Mouse (Mus musculus): ENCODE data around the gene Cpxm2.

DNA sequence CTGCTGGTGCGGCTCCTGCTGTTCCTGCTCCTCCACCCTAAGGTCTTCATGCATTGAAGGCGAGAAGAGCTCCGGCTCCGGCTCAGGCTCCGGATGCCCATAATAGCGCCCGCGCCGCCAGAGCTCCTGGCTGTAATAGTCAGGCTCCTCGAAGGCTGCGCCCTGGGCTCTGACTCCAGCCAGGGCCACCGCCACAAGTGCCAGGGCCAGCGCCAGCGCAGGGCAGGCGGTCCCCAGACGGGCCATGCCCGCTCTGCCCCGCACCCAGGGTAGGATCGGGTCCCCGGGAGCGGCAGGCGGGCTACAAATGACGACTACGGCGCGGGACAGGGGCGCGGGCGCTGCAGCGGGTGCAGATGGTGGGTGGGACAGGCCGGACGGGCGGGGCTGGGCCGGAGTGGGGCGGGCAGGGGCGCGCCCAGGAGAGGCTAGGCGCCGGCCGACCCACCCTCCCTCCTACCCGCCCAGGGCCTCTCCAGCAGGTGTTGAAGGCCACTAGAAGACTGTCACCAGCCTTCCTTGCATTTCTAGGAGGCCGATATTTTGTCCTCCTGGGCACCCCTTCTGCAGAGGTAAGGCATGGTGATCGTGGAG is at the start of gene Cpxm2:
- TF ChIP-seq CTCF (IDR thresholded peaks at IDR 0.05; ENCODE audit: borderline replicate concordance, insufficient read depth, low read length), result no peak
- no peak for TF ChIP-seq POLR2A (IDR thresholded peaks at IDR 0.05; ENCODE audit: low read depth, low read length)

Measured in embryonic fibroblast, embryonic 13.5 days (primary cell).